In the genomic region with DNA sequence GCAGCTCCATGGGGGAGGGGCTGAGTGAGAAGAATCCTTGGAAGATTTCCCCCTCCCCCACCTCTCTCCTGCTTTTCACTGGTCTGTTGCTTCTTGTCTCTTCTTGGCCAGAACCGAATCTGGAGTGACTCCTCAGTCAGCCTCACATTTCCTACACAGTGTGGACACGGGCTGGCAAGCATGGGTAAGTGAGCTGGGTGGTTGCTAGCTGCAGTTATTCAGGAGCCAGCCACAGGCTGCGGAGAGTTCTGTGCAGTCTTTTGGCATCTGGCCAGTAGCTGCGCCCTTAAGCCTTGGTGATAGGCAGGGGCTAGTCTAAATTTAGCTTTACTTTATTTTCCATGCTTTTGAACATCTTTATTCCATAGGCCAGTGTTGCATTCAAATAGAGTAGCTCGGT, we compare ENCODE assay signal across 10 mouse cellular contexts. TPM values are rescaled to one million over a fixed set of nuclear protein-coding genes. Genes with fewer than 3 reads are reported as not detected.
DNase-seq lines count a peak whose midpoint lies in the region; ATAC-seq and TF ChIP-seq lines count a peak whose summit lies in the region.
"Had no signal": no experiment of that assay in that cellular context is flagged by ENCODE, and none has a peak within 500 bp of the region (broad histone marks: within the 10 kb centered on the region; RNA-seq: fewer than 3 reads in every experiment).

No protein-coding gene starts in this region.

- no peak for TF ChIP-seq POLR2A in heart, adult 2 months (IDR thresholded peaks at IDR 0.05; ENCODE audit: insufficient read depth, low read depth, low read length)

- no peak for TF ChIP-seq CTCF in heart, adult 2 months (IDR thresholded peaks at IDR 0.05)

- no peaks in the 10 kb centered on the region for H3K79me2 ChIP-seq in heart, adult 2 months (replicated peaks; ENCODE audit: control insufficient read depth, insufficient read depth, low read length)

- 0 out of 2 replicates have a peak, but pooled peaks cover under 1% of the 10 kb centered on the region for H3K9me3 ChIP-seq in heart, embryonic 10.5 days
- 0 out of 2 replicates have a peak, but pooled peaks cover 2% of the 10 kb centered on the region for H3K9me3 ChIP-seq in heart, embryonic 15.5 days (replicated peaks)
- peaks cover 2% of the 10 kb centered on the region; the same call in 1 of the 2 replicates for H3K9me3 ChIP-seq in midbrain, embryonic 16.5 days (replicated peaks; ENCODE audit: control insufficient read depth, low read length, poor library complexity, severe bottlenecking)

- peak overlapping the region; percentile 53 for H3K4me2 ChIP-seq in heart, embryonic 15.5 days
- H3K4me2 ChIP-seq in midbrain, embryonic 16.5 days (ENCODE audit: low read length), result no peak overlapping the region

- peak; percentile 80; the same call in 1 of the 2 replicates for ATAC-seq in heart, embryonic 15.5 days (replicated peaks; ENCODE audit: insufficient number of reproducible peaks, insufficient read depth, low FRiP score, low read depth)
- ATAC-seq in midbrain, embryonic 16.5 days, result peak; percentile 81; the same call in 1 of the 2 replicates

- no peaks in the 10 kb centered on the region for H3K27me3 ChIP-seq in heart, embryonic 10.5 days (ENCODE audit: insufficient read depth, poor library complexity, severe bottlenecking)
- no peaks in the 10 kb centered on the region for H3K27me3 ChIP-seq in heart, adult 2 months (ENCODE audit: control insufficient read depth, insufficient read depth, low read length)
- no peaks in the 10 kb centered on the region for H3K27me3 ChIP-seq in heart, embryonic 15.5 days
- H3K27me3 ChIP-seq in midbrain, embryonic 16.5 days (ENCODE audit: control insufficient read depth, insufficient read depth, low read depth, low read length), result no peaks in the 10 kb centered on the region

- peak overlapping the region; percentile 69 for H3K27ac ChIP-seq in heart, embryonic 10.5 days
- H3K27ac ChIP-seq in heart, adult 2 months, result no peak overlapping the region
- peak overlapping the region; percentile 59 for H3K27ac ChIP-seq in heart, embryonic 15.5 days
- H3K27ac ChIP-seq in midbrain, embryonic 16.5 days (ENCODE audit: low read length), result no peak overlapping the region

- intact Hi-C loops in heart, adult 2 months (cut with DNase I), result no loop called here

- peaks cover 22% of the 10 kb centered on the region for H3K4me1 ChIP-seq in heart, embryonic 10.5 days
- H3K4me1 ChIP-seq in heart, adult 2 months (ENCODE audit: control insufficient read depth, insufficient read depth, low read length), result no peaks in the 10 kb centered on the region
- H3K4me1 ChIP-seq in heart, embryonic 15.5 days (replicated peaks), result peaks cover 19% of the 10 kb centered on the region
- peaks cover 6% of the 10 kb centered on the region; the same call in 1 of the 2 replicates for H3K4me1 ChIP-seq in midbrain, embryonic 16.5 days (ENCODE audit: control insufficient read depth, insufficient read depth, low read length)

- TF ChIP-seq EP300 in heart, adult 2 months (IDR thresholded peaks at IDR 0.05; ENCODE audit: insufficient read depth, low read depth, low read length), result no peak

- H3K9ac ChIP-seq in heart, adult 2 months (ENCODE audit: low read depth, low read length), result no peak overlapping the region
- no peak overlapping the region for H3K9ac ChIP-seq in heart, embryonic 15.5 days
- H3K9ac ChIP-seq in midbrain, embryonic 16.5 days (ENCODE audit: low read depth, low read length), result no peak overlapping the region

- no peak overlapping the region for H3K4me3 ChIP-seq in heart, embryonic 10.5 days
- no peak overlapping the region for H3K4me3 ChIP-seq in heart, adult 2 months
- no peak overlapping the region for H3K4me3 ChIP-seq in heart, embryonic 15.5 days
- no peak overlapping the region for H3K4me3 ChIP-seq in midbrain, embryonic 16.5 days (ENCODE audit: low read depth, low read length)

- 20% methylated on average over 5 of the region's 5 CpGs for WGBS in heart, embryonic 10.5 days
- WGBS in heart, adult 2 months, result 11% methylated on average over 5 of the region's 5 CpGs
- 14% methylated on average over 5 of the region's 5 CpGs for WGBS in heart, embryonic 15.5 days
- WGBS in midbrain, embryonic 16.5 days, result 31% methylated on average over 5 of the region's 5 CpGs

- peak; percentile 83 for DNase-seq in heart, embryonic 10.5 days (ENCODE audit: low spot score)
- DNase-seq in heart, adult 2 months, result no peak
- peak; percentile 27 for DNase-seq in ovary, postnatal 36 days (ENCODE audit: low spot score)
- no peak for DNase-seq in ovary, postnatal 14 days (ENCODE audit: low spot score)
- DNase-seq in urinary bladder, postnatal 14 days (ENCODE audit: low spot score), result no peak
- DNase-seq in urinary bladder, postnatal 36 days (ENCODE audit: low spot score in 2 of 2), result no peak

- no peaks in the 10 kb centered on the region for H3K36me3 ChIP-seq in heart, embryonic 10.5 days
- H3K36me3 ChIP-seq in heart, adult 2 months (ENCODE audit: control insufficient read depth, insufficient read depth, low read length), result no peaks in the 10 kb centered on the region
- no peaks in the 10 kb centered on the region for H3K36me3 ChIP-seq in heart, embryonic 15.5 days
- no peaks in the 10 kb centered on the region for H3K36me3 ChIP-seq in midbrain, embryonic 16.5 days (ENCODE audit: control insufficient read depth, insufficient read depth, low read length)

RNA-seq across cellular contexts. Expression of gene Tmcc3, which starts 18.2 kb away (rescaled TPM):
- 9.8 and 12.2 TPM in 2 replicates for polyA plus RNA-seq in heart, embryonic 10.5 days (2016; fragmentation: Nextera tagmentation; extraction: Ambion mirVana)
- total RNA-seq in heart, adult 2 months (2021), result 10 to 100 TPM; 29.8 to 35.1 TPM
- polyA plus RNA-seq in heart, adult 2 months (2012; rRNA removed), result 15.3 and 26.8 TPM in 2 replicates
- polyA plus RNA-seq in heart, embryonic 15.5 days (2015; fragmentation: Nextera tagmentation; extraction: Ambion mirVana), result 8.0 and 9.2 TPM in 2 replicates
- 16.4 and 16.8 TPM in 2 replicates for polyA plus RNA-seq in midbrain, embryonic 16.5 days (2015; fragmentation: Nextera tagmentation; extraction: Ambion mirVana)

RNA-seq across cellular contexts. Expression of gene Gm4792, which starts 31.5 kb away (rescaled TPM):
- not detected in 2 replicates for polyA plus RNA-seq in heart, embryonic 10.5 days (2016; fragmentation: Nextera tagmentation; extraction: Ambion mirVana)
- total RNA-seq in heart, adult 2 months (2021), result not detected
- not detected in 2 replicates for polyA plus RNA-seq in heart, adult 2 months (2012; rRNA removed)
- polyA plus RNA-seq in heart, embryonic 15.5 days (2015; fragmentation: Nextera tagmentation; extraction: Ambion mirVana), result not detected in 2 replicates
- 0.74 TPM in 1 of 2 replicates, not detected in the other for polyA plus RNA-seq in midbrain, embryonic 16.5 days (2015; fragmentation: Nextera tagmentation; extraction: Ambion mirVana)
- total RNA-seq: ES-E14; monocyte, adult 5-6 weeks had no signal

Comparison
In these comparisons a context has a peak if more than half of its experiments do, and no peak if none do; other contexts are left out.
1. DNase-seq: peak in heart, embryonic 10.5 days (single experiment) and ovary, postnatal 36 days (single experiment); none in heart, adult 2 months (0 of 2), ovary, postnatal 14 days (single experiment), urinary bladder, postnatal 14 days (single experiment) and urinary bladder, postnatal 36 days (0 of 2).
2. H3K27ac ChIP-seq: peak in heart, embryonic 10.5 days (single experiment) and heart, embryonic 15.5 days (single experiment); none in heart, adult 2 months (single experiment) and midbrain, embryonic 16.5 days (single experiment).